In the genomic region with DNA sequence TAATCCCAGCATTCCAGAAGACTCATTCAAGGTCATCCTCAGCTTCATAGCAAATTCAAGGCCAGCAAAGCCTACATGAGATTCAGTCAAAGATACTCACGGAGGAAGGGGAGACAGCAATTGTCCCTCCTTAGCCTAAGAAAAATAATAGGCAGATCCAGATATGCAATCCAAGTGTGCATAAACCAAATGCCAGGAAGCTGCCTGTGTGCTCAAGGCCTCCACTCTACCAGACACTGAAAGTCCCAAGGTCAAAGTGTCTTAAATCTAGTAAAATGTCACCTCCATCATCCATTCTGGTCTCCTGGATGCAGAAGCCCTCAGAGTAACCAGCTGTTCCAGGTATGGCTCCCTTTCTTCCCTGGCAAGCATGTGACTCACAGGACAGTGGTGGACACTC, we compare ENCODE assay signal across 21 mouse cellular contexts. TPM values are rescaled to one million over a fixed set of nuclear protein-coding genes. Genes with fewer than 3 reads are reported as not detected.
"Had no signal": no experiment of that assay in that cellular context is flagged by ENCODE, and none has a peak within 500 bp of the region (broad histone marks: within the 10 kb centered on the region; RNA-seq: fewer than 3 reads in every experiment).

No protein-coding gene starts in this region.

- DNase-seq: gastrocnemius, adult 2 months; gastrocnemius, postnatal 10 days; gastrocnemius, postnatal 25 days; kidney, adult 18-20 months; kidney, adult 8-10 months; kidney, postnatal 10 days; kidney, postnatal 25 days; kidney, postnatal 4 days; liver; liver, embryonic 13.5 days; liver, postnatal 0 days had no signal

- H3K9me3 ChIP-seq: heart, embryonic 12.5 days; hindbrain, embryonic 10.5 days; hindbrain, embryonic 12.5 days; limb, embryonic 10.5 days; limb, embryonic 12.5 days; liver, embryonic 13.5 days; liver, embryonic 15.5 days had no signal

- H3K36me3 ChIP-seq: heart, embryonic 12.5 days; hindbrain, embryonic 10.5 days; hindbrain, embryonic 12.5 days; limb, embryonic 10.5 days; limb, embryonic 12.5 days; liver, embryonic 13.5 days; liver, embryonic 15.5 days had no signal

- H3K27ac ChIP-seq: hindbrain, embryonic 10.5 days; hindbrain, embryonic 12.5 days; hindbrain, embryonic 14.5 days; layer of hippocampus, adult 2 months; left cerebral cortex, adult 2 months; limb, embryonic 10.5 days; limb, embryonic 12.5 days; liver, embryonic 13.5 days; liver, embryonic 15.5 days had no signal

- H3K4me3 ChIP-seq: gastrocnemius, adult 2 months; heart, embryonic 12.5 days; hindbrain, embryonic 10.5 days; hindbrain, embryonic 12.5 days; layer of hippocampus, adult 2 months; left cerebral cortex, adult 2 months; limb, embryonic 10.5 days; limb, embryonic 12.5 days; liver, embryonic 13.5 days; liver, embryonic 15.5 days had no signal

- H3K27me3 ChIP-seq: heart, embryonic 12.5 days; hindbrain, embryonic 12.5 days; limb, embryonic 12.5 days; liver, embryonic 13.5 days; liver, embryonic 15.5 days had no signal

RNA-seq across cellular contexts. Expression of a gene that starts 50.4 kb away (rescaled TPM):
- polyA plus RNA-seq: inflammation-experienced regulatory T-cells, adult 6 months had no signal
